Mouse (Mus musculus) leukemia stem cell, adult 10-12 weeks (primary cell): ENCODE data around the gene Olfr1204. TPM values are rescaled to one million over a fixed set of nuclear protein-coding genes. Genes with fewer than 3 reads are reported as not detected.

ENCODE experiments used
- polyA plus RNA-seq: library from polyadenylated mRNA; stranded (reverse); fragments of >175 nt; gene quantifications from 2 replicates; pipeline ENCODE4 v1.2.3, GENCODE M21; 2012; ENCODE audit warnings: low replicate concordance

Gene Olfr1204
- polyA plus RNA-seq, result not detected in 2 replicates

GRCm38 (mm10) chr2:88848992-88849391 is at the start of gene Olfr1204:
Gene Olfr1204, plus strand, starts transcription at chr2:88849292.

GRCm38 (mm10) chr2:88814196-88814595 is 34.9 kb upstream of the Olfr1204 start, which contains the start of gene Olfr1202:
Gene Olfr1202, plus strand, starts transcription at chr2:88814496.

GRCm38 (mm10) chr2:88829437-88829836 is 19.7 kb upstream of the Olfr1204 start, which contains the start of gene Olfr1205:
Gene Olfr1205, plus strand, starts transcription at chr2:88829737.

GRCm38 (mm10) chr2:88862931-88863330 is 13.8 kb downstream of the Olfr1204 start, which contains the start of gene Olfr1206:
Gene Olfr1206, plus strand, starts transcription at chr2:88863231.

GRCm38 (mm10) chr2:88902211-88902610 is 53.1 kb downstream of the Olfr1204 start, which contains the start of gene Olfr1208:
Gene Olfr1208, minus strand, starts transcription at chr2:88902311.

Other genes with a start within 250 kb of the Olfr1204 start
- not detected in 2 replicates for gene Olfr1191-ps1, start 208.8 kb upstream of the Olfr1204 start, polyA plus RNA-seq
- 0.02 TPM in 1 of 2 replicates, not detected in the other for gene Olfr1192-ps1, start 200.8 kb upstream of the Olfr1204 start, polyA plus RNA-seq
- not detected in 2 replicates for gene Olfr1193, start 173.7 kb upstream of the Olfr1204 start, polyA plus RNA-seq
- gene Olfr1195, start 160.1 kb upstream of the Olfr1204 start, polyA plus RNA-seq, result not detected in 2 replicates
- not detected in 2 replicates for gene Olfr1196, start 144.7 kb upstream of the Olfr1204 start, polyA plus RNA-seq
- gene Olfr1197, start 116.9 kb upstream of the Olfr1204 start, polyA plus RNA-seq, result not detected in 2 replicates
- gene Olfr1198, start 97.9 kb upstream of the Olfr1204 start, polyA plus RNA-seq, result not detected in 2 replicates
- not detected in 2 replicates for gene Olfr1199, start 88.8 kb upstream of the Olfr1204 start, polyA plus RNA-seq
- not detected in 2 replicates for gene Olfr1200, start 78.8 kb upstream of the Olfr1204 start, polyA plus RNA-seq
- gene Olfr1201, start 56.3 kb upstream of the Olfr1204 start, polyA plus RNA-seq, result not detected in 2 replicates
- not detected in 2 replicates for gene Olfr1202, start 34.8 kb upstream of the Olfr1204 start, polyA plus RNA-seq
- gene Olfr1205, start 19.6 kb upstream of the Olfr1204 start, polyA plus RNA-seq, result not detected in 2 replicates
- not detected in 2 replicates for gene Olfr1206, start 13.9 kb downstream of the Olfr1204 start, polyA plus RNA-seq
- not detected in 2 replicates for gene Olfr1208, start 53.0 kb downstream of the Olfr1204 start, polyA plus RNA-seq
- gene Olfr1209, start 65.9 kb downstream of the Olfr1204 start, polyA plus RNA-seq, result not detected in 2 replicates
- gene Olfr1211, start 88.8 kb downstream of the Olfr1204 start, polyA plus RNA-seq, result not detected in 2 replicates
- gene Olfr1212, start 104.7 kb downstream of the Olfr1204 start, polyA plus RNA-seq, result 0.33 TPM in 1 of 2 replicates, not detected in the other
- gene Gm13762, start 131.0 kb downstream of the Olfr1204 start, polyA plus RNA-seq, result not detected in 2 replicates
- not detected in 2 replicates for gene Olfr1214, start 143.4 kb downstream of the Olfr1204 start, polyA plus RNA-seq
- not detected in 2 replicates for gene Olfr1215, start 157.7 kb downstream of the Olfr1204 start, polyA plus RNA-seq
- not detected in 2 replicates for gene Olfr1216, start 169.0 kb downstream of the Olfr1204 start, polyA plus RNA-seq
- gene Olfr1217, start 182.8 kb downstream of the Olfr1204 start, polyA plus RNA-seq, result not detected in 2 replicates
- not detected in 2 replicates for gene Olfr1218, start 211.9 kb downstream of the Olfr1204 start, polyA plus RNA-seq
- gene Olfr1219, start 234.2 kb downstream of the Olfr1204 start, polyA plus RNA-seq, result not detected in 2 replicates